Mouse (Mus musculus): ENCODE data around the gene Otulinl.

- TF ChIP-seq CTCF (IDR thresholded peaks at IDR 0.05; ENCODE audit: control insufficient read depth, insufficient read depth, low read length) (no peak), POLR2A (IDR thresholded peaks at IDR 0.05; ENCODE audit: borderline replicate concordance, control insufficient read depth, low read depth, low read length) (no peak)
Observed at GRCm38 (mm10) chr15:27647686-27648085, 33.7 kb downstream of the Otulinl start.
